Mouse (Mus musculus) urinary bladder, postnatal 4 days (tissue): Measurements from ENCODE around the gene Lsamp.
"Not testable (repeated sequence)": the region's sequence is repeated elsewhere in the genome, so short reads cannot be mapped to it uniquely, and the experiment has no call there.

Experiments
- DNase-seq, 2 experiments: peaks; one replicate each; pipeline ENCODE4 v3.0.0; 2021 to 2022; ENCODE audit warnings: low spot score in 2 of 2

The Lsamp gene

DNA sequence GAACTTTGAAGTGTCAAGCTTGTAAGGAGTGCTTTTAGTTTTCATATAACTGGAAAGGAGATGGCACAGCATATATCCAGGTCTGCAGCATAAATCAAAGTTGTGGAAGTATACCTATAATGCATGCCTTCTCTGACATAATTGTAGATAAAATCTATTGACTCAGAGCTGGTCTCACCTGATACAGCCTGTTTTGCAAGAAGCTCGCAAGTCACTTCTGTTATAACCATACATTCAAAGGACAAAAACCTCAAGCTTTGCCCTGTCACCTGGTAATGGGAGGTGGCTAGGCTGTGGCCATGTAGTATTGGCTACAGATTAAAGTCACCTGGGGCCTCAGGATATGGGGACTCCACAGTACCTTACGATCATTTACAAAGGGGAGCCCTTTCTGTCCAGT is 507.4 kb downstream of the Lsamp start:
- no peak for DNase-seq

DNA sequence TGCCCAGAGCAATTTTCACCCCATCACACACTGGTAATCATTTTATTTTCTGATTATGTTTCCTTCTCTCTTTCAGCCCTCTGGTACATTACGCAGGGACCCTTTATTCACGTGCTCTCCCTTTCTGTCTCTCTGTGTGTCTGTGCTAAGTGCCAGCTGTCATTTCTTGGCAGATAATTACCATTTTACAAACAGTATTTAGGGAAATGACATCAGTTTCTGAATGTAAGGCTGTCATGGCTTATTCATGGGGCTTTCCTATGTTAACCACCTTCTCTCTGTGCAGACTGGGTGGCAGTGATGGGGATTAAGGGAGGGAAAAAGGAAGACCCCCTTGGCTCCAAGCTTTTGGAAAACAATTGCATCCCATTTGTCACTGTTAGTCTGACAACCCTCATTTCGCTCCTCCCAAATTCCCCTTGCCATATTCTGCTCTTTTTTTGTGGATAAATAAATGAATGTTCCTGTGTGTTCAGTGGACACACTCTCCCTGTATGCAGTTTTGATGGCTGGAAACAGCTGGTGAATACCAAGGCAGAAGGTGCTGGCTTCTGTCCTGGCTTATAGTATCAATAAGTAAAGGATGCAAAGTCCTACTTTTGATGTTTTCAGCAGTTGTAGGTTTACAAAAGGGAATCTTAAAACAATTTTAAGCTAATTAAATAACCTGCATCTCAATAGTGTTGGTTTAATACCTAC is 520.2 kb downstream of the Lsamp start:
- DNase-seq = no peak

DNA sequence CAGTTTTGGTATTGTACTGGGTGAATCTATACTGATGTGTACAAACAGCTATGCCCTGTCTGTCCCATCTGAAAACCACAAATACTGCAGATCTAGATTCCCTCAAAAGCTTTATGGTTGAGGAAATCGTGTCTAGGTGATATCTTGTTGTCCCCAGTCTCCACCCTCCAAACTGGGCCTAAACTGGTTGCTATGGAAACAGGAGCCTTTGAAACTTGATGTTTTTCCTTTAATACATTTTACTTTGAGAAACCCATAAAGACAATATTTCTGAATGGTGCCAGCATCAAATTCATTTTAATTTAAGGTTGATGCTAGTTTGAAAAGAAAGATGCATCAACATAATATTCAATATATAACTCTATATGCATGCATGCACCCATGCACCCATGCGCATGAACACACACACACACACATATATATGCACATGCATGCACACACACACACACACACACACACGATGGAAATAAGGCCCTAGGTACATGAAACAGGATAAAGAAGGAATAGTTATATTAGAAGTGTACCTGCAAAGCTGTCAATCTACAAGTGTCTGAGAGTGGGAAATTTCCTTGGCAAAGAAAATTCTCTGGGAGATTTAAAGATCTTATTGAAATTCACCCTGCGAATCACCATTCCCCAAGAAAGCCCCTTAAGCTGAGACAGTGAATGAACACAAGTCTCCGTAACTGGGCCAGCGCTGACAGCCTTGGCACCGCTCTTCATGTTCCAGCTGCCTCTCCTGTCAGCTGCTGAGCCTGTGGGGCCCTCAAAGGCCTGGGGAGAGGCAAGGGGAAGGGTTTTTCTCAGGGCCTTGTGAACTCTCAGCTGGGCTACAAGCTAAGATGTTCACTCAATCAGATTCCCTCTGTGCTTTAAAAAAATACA is 525.2 kb downstream of the Lsamp start:
- DNase-seq = no peak

DNA sequence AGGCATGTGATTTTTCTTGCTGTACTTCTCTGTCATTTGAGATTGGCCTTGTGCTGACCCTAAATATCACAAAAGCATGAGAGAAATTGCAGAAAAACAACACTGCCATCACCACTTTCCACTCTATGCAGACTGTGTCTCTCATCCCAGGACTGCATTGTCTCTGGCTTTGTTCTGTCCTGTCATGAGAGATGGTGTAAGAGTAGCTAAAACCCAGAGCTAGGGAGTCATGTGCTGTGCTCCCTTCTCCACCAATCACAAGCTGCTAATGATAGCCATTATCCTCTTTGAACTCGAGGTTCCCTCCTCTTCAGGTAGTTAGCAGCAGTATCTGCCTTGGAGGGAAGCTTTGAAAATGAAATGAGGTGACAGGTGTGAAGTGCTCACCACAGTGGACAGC is 552.6 kb downstream of the Lsamp start:
- DNase-seq = no peak

DNA sequence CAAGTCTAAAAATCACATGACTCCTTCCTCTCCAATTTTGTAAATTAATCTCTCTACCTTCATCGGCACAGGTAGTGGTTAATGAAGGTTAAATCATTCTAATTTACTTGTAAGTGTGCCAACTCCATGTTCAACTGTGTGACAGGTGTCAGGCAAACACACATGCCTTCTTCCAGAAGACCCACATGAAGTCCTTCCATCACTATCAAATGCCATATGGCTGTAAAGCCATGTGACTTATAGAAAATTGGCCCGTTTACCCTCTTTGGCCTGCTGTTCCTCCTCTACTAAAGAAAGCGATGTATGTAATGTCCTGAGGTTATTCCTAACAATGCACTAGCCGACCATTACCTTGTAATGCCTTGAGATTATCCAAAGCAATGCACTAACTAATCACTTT is 565.5 kb downstream of the Lsamp start:
- no peak for DNase-seq

DNA sequence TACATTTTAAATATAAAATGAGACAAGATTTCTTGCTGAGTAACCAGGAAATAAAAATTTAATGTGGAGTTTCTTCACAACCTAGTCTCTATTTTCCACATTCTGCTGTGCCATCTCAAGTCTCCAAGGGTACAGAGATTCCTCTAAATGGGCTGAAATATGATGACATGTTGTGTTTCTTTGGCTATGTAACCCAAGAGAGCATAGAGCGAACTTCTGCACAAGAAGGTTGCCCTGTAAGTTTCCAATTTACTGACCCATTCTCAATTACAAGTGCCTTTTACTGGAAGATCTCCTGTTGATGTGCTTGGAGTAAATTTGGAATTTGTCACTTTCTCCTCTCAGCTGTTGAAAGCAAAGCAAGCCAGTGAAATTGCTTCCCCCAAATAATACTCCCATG is 571.4 kb downstream of the Lsamp start:
- DNase-seq = no peak

DNA sequence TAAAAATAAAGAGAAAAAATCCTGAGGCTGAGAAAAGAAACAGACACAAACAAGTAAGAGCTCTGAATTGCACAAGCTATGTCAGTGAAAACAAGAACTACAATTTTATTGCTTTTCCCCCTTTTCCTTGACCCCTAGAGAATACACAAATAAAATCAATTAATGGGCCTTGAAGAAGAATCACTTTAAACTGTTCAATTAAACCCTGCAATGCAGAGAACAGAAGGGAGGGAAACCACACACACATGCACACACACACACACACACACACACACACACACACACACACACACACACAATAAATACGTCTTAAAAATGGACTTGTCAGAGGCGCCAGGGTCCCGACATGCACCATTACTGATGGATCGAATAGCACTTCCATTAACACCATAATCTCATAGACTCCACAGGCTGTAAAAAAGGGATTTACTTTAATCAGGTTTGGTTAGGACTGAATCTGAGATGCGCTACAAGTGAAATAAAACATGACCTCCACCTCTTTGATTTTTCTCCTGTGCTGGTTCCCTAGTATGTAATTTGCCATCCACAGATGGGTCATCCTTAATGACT is 573.6 kb downstream of the Lsamp start:
- DNase-seq = no peak

DNA sequence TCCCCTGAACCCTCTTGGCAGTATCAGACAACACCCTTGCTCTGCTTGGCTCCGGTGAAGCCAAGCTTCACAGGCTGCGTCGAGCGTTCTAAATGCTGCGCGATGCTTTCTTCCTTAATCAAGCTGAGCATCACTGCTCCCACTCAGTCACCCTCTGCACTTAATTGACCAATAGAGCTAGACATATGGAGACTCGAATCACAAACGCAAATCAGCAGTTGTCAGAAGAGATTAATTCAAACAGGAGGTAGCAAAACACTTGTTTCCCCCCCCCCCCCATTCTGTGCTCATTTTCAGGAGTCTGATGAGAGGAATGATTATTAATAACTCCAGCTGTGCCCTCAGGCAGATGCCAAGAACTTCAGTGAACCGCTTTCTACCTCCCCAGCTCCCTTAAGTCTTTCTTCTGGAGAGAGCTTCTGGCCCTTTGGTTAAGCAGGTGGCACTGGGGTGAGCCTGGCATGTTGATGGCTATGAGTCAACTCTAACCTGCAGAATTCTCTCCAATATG is 583.3 kb downstream of the Lsamp start:
- DNase-seq = no peak

DNA sequence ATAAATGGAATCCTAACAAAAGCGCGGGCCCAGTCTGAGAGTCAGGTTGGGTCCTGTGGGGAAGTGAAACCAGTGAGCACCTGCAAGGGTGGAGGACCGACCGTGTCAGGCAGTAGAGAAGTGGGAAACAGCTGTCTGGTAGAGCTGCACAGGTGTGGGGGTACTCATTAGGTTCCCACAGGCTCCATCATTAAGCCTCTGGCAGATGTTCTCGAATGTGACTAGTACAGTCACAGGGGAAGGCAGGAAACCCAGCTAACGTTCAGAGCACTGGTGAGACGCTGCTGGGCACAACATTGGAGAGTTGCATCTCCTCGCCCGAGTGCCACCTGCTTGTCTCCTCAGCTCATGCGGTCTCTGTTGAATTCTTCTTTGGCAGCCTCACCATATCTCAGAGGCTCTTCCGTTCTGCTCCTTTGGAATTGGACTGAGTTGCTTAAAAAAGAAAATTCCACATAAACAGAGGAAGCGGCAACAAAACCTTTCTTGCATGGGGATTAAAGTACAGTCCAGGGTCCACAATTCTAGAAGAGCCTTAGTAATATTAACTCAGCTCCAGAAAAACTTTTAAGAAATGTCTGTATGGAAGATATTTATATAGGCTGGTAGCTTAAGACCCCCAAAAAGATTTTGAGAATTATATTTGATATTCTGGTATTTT is 588.1 kb downstream of the Lsamp start:
- DNase-seq = no peak

DNA sequence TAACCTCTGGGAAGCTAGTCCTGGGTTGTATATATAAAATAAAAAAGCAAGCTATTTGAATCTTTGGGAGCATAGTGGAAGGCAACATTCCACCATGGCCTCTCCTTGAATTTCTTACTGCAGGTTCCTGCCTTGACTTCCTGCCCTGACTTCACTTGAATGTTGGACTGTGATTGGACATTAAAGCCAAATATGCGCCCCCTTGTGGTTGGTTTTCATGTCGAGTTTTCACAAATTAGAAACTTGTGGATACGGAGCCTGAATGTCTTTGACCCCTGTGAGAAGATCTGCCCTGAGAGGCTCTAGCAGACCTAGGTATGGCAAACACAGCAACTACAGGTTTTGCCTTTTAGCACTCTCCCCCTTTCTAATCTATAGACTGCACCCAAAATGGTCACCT is 597.9 kb downstream of the Lsamp start:
- no peak for DNase-seq

DNA sequence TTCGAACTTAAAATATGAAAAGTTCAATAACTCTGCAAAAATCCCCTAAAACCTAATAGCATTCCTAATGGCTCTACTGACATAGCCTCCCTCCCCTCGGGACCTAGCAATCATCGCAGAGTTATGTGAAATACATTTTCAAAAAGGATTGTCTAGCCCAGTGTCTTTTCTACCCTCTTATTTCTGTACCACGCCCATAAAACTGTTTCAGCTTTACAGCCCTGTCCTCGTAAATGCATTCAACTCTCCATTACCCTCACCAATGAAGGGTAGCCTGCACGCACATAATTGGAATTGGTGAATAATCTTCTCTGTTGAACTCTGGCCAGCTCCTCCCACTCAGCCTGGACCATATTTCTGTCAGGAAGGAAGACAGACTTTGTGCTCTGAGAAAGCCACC is 609.0 kb downstream of the Lsamp start:
- no peak for DNase-seq

DNA sequence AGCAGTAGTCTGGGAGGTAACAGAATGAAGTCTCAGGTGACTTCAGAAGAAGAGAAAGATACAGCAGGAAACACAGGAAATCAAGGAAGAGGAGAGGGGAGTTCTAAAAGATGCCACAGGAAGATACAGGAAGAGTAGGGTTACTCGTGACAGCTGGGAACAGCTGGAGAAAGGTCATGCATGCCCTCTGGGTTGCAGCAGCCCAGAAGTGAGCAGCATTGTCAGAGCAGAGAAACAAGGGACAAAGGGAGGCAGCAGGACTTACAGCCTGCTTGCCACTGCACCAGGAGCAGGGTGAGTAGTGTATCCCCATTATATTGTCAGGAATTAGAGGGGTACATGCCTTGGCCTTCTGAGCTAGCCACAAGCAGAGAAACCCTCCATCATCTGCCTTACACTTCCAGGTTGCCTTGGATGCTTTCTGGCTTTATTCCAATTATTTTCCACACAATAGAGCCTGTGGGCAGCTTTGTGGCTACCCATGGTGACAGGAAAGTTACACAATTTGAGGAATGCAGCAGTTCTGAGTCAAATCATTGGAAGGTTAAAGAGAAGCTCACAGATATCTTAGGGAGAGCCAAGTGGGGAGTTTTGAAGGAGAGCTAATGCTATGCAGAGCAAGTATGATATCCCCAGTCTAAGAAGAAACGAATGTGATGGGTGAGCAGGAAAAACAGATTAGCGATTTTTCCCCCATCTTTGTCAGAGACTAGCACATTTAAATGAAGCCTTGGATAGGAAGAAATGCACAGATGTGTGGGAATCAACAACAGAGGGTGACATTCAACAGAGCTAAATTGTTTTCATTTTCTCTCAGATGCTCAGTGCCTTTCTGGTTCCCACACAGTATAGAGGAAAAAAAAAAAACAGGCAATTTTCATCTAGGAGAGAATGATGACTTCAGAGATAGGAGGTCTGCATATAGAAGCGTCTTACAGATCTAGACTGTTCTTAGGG is 617.5 kb downstream of the Lsamp start:
- no peak for DNase-seq

DNA sequence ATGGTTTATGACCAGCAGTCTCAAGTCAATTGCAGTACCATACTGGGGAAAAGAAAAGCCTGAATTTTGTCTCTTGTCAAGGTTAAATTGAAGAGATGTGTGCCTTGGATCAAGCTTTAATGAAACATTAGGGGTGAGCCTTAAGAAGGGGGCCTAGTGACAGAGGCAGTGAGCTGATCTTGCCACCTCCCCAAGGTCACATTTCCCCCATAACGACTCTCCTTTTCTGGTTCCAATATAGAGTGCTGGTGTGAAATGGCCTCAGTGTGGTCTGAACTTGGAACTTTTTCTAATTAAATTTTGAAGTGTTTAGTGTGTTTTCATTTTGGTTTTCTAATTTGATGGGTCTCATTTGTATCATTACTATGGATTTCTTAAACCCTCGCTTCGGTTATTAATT is 623.3 kb downstream of the Lsamp start:
- DNase-seq = no peak

DNA sequence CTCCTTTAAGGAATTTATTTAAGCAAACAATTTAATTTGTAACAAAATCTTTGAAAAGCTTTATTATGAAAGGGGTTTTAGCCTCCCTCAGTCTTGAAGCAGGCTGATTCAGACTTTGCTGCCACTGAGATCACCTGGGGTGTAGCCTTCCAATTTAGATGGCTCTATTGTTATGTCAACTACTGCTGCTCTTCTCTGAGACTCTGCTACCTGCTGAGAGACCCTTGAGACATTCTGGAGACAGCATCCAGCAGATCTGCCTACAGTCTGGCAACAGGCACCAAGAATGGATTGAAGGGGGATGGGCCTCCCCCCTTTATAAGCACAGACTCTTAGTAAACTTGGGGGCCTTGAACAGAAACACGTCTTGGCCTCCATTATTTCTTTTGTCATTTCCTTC is 632.5 kb downstream of the Lsamp start:
- DNase-seq = not testable (repeated sequence)

DNA sequence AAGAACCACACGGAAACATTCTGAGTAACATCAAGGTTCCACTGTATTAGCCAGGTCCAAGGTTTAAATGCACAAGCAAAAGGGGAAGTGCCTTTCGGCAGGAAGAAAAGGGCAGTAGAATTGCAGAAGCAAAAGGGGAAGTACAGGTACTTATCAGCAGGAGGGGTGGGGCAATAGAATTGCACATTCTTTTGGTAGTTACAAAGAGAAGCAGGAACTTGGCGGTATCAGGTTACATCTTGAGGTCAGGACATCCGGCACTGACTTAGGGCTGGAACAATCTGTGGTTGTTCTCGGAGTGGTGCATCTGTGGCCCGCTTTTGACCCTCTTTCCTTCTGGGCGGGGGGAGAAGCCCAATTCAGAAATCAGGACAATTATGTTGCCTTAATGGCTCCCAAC is 636.9 kb downstream of the Lsamp start:
- DNase-seq = not testable (repeated sequence)

DNA sequence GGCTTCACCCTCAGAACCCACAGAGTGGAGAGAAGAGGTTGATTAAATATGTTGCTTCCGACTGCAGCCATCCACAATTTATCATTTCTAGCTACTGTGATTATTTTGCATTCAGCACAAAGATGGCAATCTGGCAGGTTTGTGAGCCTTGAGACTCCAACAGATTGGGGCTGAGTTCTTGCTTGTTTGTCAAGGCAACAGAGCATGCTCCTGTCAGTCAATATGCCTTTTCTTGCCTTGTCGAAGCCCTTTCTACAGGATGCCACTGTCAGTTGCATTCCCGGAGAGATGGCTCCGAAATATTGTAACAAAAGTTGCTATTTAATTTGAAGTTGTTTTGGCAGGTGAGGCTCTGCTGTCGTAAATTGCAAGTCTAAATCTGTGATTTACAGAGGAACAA is 643.0 kb downstream of the Lsamp start:
- no peak for DNase-seq

DNA sequence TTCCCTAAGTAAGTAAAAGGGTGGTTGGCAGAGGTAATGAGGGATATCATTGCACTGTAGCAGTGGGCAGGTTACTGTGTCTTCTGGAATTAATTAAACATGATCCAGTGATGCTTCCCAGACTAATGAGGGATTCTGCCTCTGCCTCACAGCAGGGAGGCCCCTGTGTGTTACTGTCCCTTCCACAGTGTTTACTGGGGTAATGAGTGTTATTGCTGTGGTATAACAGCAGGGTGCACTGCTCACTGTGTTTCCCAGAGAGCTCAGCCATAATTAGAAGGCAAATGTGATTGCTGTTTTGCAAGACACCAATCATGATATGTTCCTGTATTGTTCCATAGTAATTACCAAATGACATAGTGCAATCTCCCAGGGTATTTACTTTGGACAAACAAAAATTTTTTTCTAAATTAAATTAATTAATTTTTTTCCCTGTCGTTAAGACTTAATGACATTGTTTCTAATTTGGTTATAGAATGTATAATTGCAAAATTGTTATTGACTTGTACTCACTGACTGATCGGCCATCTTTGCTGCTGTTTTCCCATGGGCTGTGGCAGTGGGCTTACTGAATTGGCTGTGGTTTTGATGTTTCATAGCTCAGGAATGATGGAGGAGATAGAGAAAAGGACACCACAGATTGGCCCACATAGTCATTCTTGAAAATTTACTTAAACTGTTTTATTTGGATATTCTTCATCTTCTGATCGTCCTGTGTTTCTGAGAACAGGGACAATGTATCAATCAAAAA is 655.6 kb downstream of the Lsamp start:
- no peak for DNase-seq

DNA sequence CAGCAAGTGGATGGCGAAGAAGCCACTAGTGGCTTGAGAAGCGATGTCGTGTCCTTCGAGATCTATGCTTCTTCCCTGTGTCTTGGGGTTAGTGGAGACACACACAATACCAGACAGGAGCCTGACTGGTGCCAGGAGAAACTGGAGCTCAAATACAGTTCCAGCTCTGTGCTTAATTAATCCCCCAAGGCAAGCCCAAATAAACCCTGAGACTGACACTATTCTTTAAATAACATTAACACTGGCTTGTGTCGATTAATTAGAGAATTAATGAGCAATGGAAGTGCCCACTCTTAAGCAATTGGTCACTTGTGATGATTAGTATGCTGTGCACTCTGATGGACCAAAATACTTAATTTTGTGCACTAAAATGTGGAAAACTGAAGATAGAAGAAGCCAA is 668.6 kb downstream of the Lsamp start:
- DNase-seq = no peak

DNA sequence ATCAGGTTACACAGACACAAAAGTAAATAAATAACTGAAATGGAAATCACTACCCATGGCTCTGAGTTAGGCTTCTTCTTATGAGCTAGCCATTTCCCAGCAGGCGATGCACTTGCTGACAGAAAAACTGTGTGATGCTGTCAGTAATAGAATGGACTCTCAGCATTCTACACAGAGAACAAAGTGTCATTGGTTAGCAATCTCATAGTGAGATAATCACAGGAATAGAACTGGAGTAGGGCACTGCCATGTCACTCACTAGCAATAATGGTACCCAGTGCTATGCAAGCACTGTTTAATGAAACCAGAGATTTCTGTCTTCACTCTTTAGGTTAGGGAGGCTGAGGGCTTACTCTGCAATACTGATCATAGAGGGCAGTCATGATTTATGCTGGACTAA is 669.3 kb downstream of the Lsamp start:
- no peak for DNase-seq

DNA sequence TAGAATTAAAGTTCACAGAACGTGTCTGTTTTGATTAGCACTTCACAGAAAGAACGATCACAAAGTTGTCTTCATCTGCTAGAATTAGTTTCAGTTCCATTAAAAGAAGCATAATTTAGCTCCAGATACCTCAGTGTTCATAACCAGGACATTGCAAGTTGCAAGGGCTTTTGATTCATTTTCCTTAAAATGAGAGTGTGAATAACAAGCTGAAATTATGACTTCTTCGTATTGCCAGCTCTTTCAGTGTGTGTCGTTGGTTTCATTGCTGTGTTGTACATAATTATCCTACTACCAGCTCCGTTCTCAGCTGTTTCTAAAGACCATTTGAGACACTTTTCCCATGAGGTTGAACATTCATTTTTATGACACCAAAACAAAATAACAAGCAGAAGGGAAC is 672.2 kb downstream of the Lsamp start:
- DNase-seq = no peak
